Mouse (Mus musculus) olfactory bulb, adult 2 months (tissue): ENCODE measurements at regions not wholly inside any gene's neighbourhood (a gene's known extent, or its start where the extent isn't known, plus 50 kb on each side); places are given as distances from the start of the nearest gene placed in this dataset.

ENCODE experiments used
- CTCF ChIP-seq: fragments of 200-500 bp; IDR thresholded peaks from 2 replicates; pipeline ENCODE4 v1.5.1; 2012; ENCODE audit warnings: low read depth, mild to moderate bottlenecking, low read length, moderate library complexity; ENCODE audit not compliant: insufficient read depth
- POLR2A ChIP-seq: fragments of 200-500 bp; IDR thresholded peaks from 2 replicates; pipeline ENCODE4 v1.6.1; 2012; ENCODE audit warnings: mild to moderate bottlenecking, low read depth, low read length, moderate library complexity; ENCODE audit not compliant: insufficient read depth

GRCm38 (mm10) chr2:92691438-92691837 lies 91.9 kb downstream of the Chst1 start:
- TF ChIP-seq POLR2A (no peak), CTCF (no peak)
